Mouse (Mus musculus): Measurements from ENCODE around the gene Slc45a1.

Gene Slc45a1

GRCm38 (mm10) chr4:150656504-150656903 is 4.5 kb upstream of the Slc45a1 start:
- DNase-seq: no peak

- peak; percentile 79 for DNase-seq
These were observed 4.0 kb upstream of the Slc45a1 start for GRCm38 (mm10) chr4:150655989-150656388.

- DNase-seq: no peak
These were observed 1.2 kb upstream of the Slc45a1 start for GRCm38 (mm10) chr4:150653072-150653599.

- no peak for DNase-seq
These were observed 2.6 kb downstream of the Slc45a1 start for GRCm38 (mm10) chr4:150649327-150649726.

GRCm38 (mm10) chr4:150644299-150644698 is 7.7 kb downstream of the Slc45a1 start:
- DNase-seq: no peak

- DNase-seq: no peak
These were observed 15.3 kb downstream of the Slc45a1 start for GRCm38 (mm10) chr4:150636635-150637034.

GRCm38 (mm10) chr4:150635568-150635967 is 16.4 kb downstream of the Slc45a1 start:
- no peak for DNase-seq

- peak; percentile 44 for DNase-seq
These were observed 22.7 kb downstream of the Slc45a1 start for GRCm38 (mm10) chr4:150629266-150629665.

GRCm38 (mm10) chr4:150625951-150626732 is 25.8 kb downstream of the Slc45a1 start:
- peak; percentile 70 for DNase-seq

- peak; percentile 60 for DNase-seq
These were observed 26.5 kb downstream of the Slc45a1 start for GRCm38 (mm10) chr4:150625425-150625824.

- no peak for DNase-seq
These were observed 27.0 kb downstream of the Slc45a1 start for GRCm38 (mm10) chr4:150624933-150625332.

- no peak for DNase-seq
These were observed 27.7 kb downstream of the Slc45a1 start for GRCm38 (mm10) chr4:150624214-150624823.

- DNase-seq: no peak
These were observed 29.3 kb downstream of the Slc45a1 start for GRCm38 (mm10) chr4:150622641-150623040.

GRCm38 (mm10) chr4:150619011-150619410 is 33.0 kb downstream of the Slc45a1 start:
- no peak for DNase-seq

- no peak for DNase-seq
These were observed 35.1 kb downstream of the Slc45a1 start for GRCm38 (mm10) chr4:150616841-150617240.

GRCm38 (mm10) chr4:150616029-150616420 is 35.9 kb downstream of the Slc45a1 start:
- peak; percentile 60 for DNase-seq

- DNase-seq: no peak
These were observed 36.5 kb downstream of the Slc45a1 start for GRCm38 (mm10) chr4:150615251-150616028.

- no peak for DNase-seq
These were observed 38.3 kb downstream of the Slc45a1 start for GRCm38 (mm10) chr4:150613715-150614114.

- no peak for DNase-seq
These were observed 43.3 kb downstream of the Slc45a1 start for GRCm38 (mm10) chr4:150608670-150609069.

GRCm38 (mm10) chr4:150606449-150607161 is 45.4 kb downstream of the Slc45a1 start:
- DNase-seq: no peak

GRCm38 (mm10) chr4:150605804-150606203 is 46.2 kb downstream of the Slc45a1 start:
- DNase-seq: no peak

GRCm38 (mm10) chr4:150603366-150604061 is 48.5 kb downstream of the Slc45a1 start:
- no peak for DNase-seq

Measured in kidney, adult 11 months (tissue).